Mouse (Mus musculus) Muller cell, postnatal 12 days (primary cell): Measurements from ENCODE around the gene Sel1l2.
"Not testable (repeated sequence)": the region's sequence is repeated elsewhere in the genome, so short reads cannot be mapped to it uniquely, and the experiment has no call there.

Experiments
- DNase-seq: peaks from one replicate; pipeline ENCODE4 v3.0.0-alpha.2; 2015; ENCODE audit errors: inconsistent ontology term

Gene Sel1l2

DNA sequence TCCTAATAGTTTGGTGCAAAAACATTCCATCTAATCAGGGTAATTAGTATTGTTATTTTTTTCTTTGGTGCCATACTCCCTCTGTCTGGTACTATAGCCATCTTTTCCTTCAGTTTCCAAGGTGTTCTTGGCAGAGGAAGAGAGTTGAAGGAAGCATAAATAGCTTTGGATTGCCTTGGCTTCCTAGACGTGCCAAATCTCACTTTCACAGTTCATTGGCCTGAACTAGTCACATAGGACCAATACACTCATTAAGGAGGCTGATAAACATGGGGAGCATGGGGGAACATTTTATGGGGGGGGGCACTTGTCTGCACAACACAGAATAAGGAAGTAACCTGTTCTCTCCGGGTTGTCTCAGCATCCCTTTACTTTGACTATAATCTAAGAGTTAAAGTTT, 174.1 kb downstream of the Sel1l2 start:
- no peak for DNase-seq

DNA sequence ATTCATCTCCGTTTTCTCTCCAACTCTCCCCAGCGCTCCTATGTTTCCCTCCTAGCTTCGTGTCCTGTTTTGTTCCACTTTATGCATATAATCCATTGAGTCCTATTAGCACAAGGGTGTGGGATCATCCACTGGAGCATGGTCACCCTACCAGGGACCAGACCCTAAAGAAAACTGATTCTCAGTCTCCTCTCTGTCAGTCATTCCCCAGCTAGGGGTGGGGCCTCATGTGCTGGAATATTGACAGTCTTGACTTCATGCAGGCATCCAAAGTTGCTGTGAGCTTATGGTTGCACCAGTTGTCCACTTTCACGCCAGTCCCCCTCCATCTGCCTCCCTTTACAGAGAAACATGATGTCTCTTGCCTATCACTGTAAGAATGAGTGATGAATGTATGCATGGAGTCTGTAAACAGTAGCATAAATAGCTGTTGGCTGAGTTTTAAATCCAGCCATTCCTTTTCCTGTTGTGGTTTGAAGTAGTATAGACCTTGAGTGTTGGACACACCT, 174.9 kb downstream of the Sel1l2 start:
- no peak for DNase-seq

DNA sequence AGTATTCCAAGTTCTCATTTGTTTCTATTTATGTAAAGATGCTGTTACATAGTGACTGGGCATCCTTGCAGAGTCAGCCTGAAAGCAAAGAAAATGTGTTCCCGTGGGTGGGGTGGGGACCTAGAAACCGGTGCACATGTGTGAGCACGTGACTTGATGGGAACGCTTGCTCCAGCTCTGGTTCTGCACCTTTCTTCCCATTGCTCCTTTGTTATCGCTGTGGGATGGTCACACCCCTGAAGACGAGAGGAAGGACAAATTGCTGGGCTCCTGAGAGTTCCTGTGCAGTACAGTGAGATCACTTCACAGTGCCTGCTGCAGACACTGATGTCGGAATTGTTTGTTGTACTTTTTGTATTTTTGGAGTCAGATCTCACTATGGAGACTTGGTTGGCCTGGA, 185.8 kb downstream of the Sel1l2 start:
- DNase-seq = no peak

DNA sequence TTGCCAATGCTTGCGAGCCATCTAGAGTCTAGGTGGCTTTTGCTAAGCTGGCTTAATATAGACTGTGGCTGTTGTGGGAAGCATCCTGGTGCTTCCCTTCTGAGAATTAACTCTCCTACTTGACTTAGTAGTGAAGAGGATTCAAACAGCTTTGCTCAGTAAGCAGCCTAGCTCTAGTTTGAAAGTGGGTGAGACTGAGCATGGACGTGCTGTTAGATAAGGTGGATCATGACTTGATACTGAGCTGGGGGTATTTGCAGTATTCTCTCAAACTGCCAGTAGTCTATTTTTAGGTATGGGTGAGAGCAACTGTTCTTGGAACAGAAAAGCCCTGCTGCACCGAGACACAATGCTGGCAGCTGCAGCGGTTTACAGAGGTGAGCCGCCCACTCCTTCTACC, 186.9 kb downstream of the Sel1l2 start:
- DNase-seq = no peak

DNA sequence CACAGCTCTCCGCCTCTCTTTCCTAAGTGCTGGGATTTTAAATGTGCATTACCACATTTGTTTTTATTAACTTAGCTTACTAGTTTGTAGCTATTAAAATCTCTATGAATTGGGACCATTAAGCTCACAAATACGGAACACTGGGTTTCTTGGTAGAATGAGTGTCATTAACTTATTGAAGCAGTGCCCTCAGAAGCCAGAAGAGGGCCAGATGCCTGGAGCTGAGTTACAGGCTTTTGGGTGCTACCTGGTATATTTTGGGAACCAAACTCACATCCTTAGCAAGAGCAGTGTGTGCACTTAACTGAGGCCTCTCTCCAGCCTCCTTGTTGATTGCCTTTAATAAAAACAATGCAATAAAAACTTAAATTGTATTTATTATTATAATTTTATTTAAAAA, 188.8 kb downstream of the Sel1l2 start:
- DNase-seq = no peak

DNA sequence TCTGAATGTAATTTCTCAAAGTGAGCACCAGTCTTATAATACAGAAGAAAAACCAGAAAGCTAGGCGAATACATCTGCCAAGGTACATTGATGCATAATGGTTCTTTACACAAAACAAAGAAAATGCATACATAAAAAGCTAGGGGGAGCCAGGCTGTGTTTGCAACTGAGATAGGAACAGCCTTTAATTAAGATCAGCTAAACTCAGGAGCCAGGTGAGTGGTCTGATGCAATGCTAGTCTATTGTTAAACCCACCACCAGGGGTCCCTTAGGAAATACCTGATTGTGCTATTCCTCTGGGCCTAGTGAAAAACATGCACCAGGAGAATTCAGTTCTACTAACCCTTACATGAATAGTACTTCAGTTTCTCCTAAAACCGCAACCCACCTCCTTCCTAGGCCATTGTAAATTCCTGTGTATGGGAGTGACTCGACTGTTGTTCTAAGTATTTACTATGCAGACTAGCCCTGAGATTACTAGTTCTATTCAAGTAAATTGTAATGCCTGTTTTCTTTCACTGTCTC, 203.8 kb downstream of the Sel1l2 start:
- DNase-seq = not testable (repeated sequence)
